Mouse (Mus musculus): Measurements from ENCODE around the gene Lamc2.
A peak's percentile ranks its signal among the peaks of the same experiment; 100 is the strongest.

Lamc2 gene

GRCm38 (mm10) chr1:153185828-153186803 is at the start of gene Lamc2:
Gene Lamc2, minus strand, starts transcription at chr1:153186447.
- DNase-seq (ENCODE audit: low spot score), result peak; percentile 25

GRCm38 (mm10) chr1:153235576-153235975 is 49.3 kb upstream of the Lamc2 start:
- DNase-seq (ENCODE audit: low spot score), result no peak

GRCm38 (mm10) chr1:153231681-153232080 is 45.4 kb upstream of the Lamc2 start:
- DNase-seq (ENCODE audit: low spot score), result no peak

- no peak for DNase-seq (ENCODE audit: low spot score)
Observed at GRCm38 (mm10) chr1:153227916-153228315, 41.7 kb upstream of the Lamc2 start.

- DNase-seq (ENCODE audit: low spot score), result no peak
Observed at GRCm38 (mm10) chr1:153227096-153227495, 40.8 kb upstream of the Lamc2 start.

- no peak for DNase-seq (ENCODE audit: low spot score)
Observed at GRCm38 (mm10) chr1:153225786-153226725, 39.8 kb upstream of the Lamc2 start.

- no peak for DNase-seq (ENCODE audit: low spot score)
Observed at GRCm38 (mm10) chr1:153224331-153224730, 38.1 kb upstream of the Lamc2 start.

- no peak for DNase-seq (ENCODE audit: low spot score)
Observed at GRCm38 (mm10) chr1:153219376-153219775, 33.1 kb upstream of the Lamc2 start.

- DNase-seq (ENCODE audit: low spot score), result no peak
Observed at GRCm38 (mm10) chr1:153216516-153216915, 30.3 kb upstream of the Lamc2 start.

GRCm38 (mm10) chr1:153215676-153216075 is 29.4 kb upstream of the Lamc2 start:
- DNase-seq (ENCODE audit: low spot score), result no peak

- no peak for DNase-seq (ENCODE audit: low spot score)
Observed at GRCm38 (mm10) chr1:153210992-153211391, 24.7 kb upstream of the Lamc2 start.

- DNase-seq (ENCODE audit: low spot score), result no peak
Observed at GRCm38 (mm10) chr1:153210198-153210597, 24.0 kb upstream of the Lamc2 start.

GRCm38 (mm10) chr1:153202195-153202594 is 15.9 kb upstream of the Lamc2 start:
- DNase-seq (ENCODE audit: low spot score), result no peak

GRCm38 (mm10) chr1:153201448-153201847 is 15.2 kb upstream of the Lamc2 start:
- no peak for DNase-seq (ENCODE audit: low spot score)

GRCm38 (mm10) chr1:153197316-153197850 is 11.1 kb upstream of the Lamc2 start:
- DNase-seq (ENCODE audit: low spot score), result no peak

- no peak for DNase-seq (ENCODE audit: low spot score)
Observed at GRCm38 (mm10) chr1:153192945-153193344, 6.7 kb upstream of the Lamc2 start.

GRCm38 (mm10) chr1:153192379-153192778 is 6.1 kb upstream of the Lamc2 start:
- DNase-seq (ENCODE audit: low spot score), result no peak

- peak; percentile 18 for DNase-seq (ENCODE audit: low spot score)
Observed at GRCm38 (mm10) chr1:153191943-153192329, 5.7 kb upstream of the Lamc2 start.

GRCm38 (mm10) chr1:153191237-153191942 is 5.1 kb upstream of the Lamc2 start:
- DNase-seq (ENCODE audit: low spot score), result no peak

- DNase-seq (ENCODE audit: low spot score), result no peak
Observed at GRCm38 (mm10) chr1:153188081-153188480, 1.8 kb upstream of the Lamc2 start.

GRCm38 (mm10) chr1:153180586-153181289 is 5.5 kb downstream of the Lamc2 start:
- no peak for DNase-seq (ENCODE audit: low spot score)

All from ovary, postnatal 36 days (tissue).